Mouse (Mus musculus): ENCODE results near the gene Mrpl44. TPM values are rescaled to one million over a fixed set of nuclear protein-coding genes. Genes with fewer than 3 reads are reported as not detected.
A peak's percentile ranks its signal among the peaks of the same experiment; 100 is the strongest.

The Mrpl44 gene
- polyA plus RNA-seq, 1 experiment from 2014 or later: 47.3 TPM

DNA sequence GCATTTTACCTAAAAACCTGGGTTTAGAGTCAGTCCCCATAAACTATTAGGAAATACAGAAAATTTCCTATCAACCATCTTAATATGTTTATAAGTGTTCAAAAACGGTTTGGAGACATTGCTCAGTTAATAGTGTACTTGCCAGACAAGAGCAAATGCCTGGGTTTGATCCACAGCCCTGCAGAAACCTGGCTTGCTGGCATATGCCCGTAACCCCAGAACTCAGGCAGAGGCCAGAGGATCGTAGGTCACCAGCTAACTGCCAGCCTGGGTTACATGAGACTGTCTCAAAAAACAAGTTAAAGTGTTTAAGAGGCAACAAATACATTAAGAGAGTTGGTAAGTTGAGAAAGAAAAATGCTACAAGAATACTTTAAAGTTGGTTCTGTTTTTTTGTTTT, 20.9 kb upstream of the Mrpl44 start:
- Histone ChIP-seq H3K9me3 (peaks cover 4% of the 10 kb centered on the region; the same call in 1 of the 2 replicates), H3K27ac (replicated peaks) (no peak overlapping the region), H3K36me3 (peaks cover 15% of the 10 kb centered on the region), H3K4me2 (no peak overlapping the region), H3K4me3 (no peak overlapping the region), H3K4me1 (replicated peaks) (peaks cover 41% of the 10 kb centered on the region), H3K9ac (no peak overlapping the region), H3K27me3 (no peaks in the 10 kb centered on the region)
- WGBS: 84% methylated on average over 3 of the region's 3 CpGs
- ATAC-seq (ENCODE audit: low read depth): no peak

GRCm38 (mm10) chr1:79755376-79755775, 20.4 kb upstream of the Mrpl44 start:
- peaks cover 3% of the 10 kb centered on the region; the same call in 1 of the 2 replicates for H3K9me3 ChIP-seq
- WGBS: 74% methylated on average over 2 of the region's 2 CpGs

GRCm38 (mm10) chr1:79756417-79756816, 19.4 kb upstream of the Mrpl44 start:
- peaks cover 51% of the 10 kb centered on the region for H3K4me1 ChIP-seq (replicated peaks)
- no peak overlapping the region for H3K4me2 ChIP-seq
- ATAC-seq (ENCODE audit: low read depth): no peak
- H3K27me3 ChIP-seq: no peaks in the 10 kb centered on the region
- 91% methylated on average over 5 of the region's 5 CpGs for WGBS
- peaks cover 9% of the 10 kb centered on the region for H3K36me3 ChIP-seq
- no peak overlapping the region for H3K9ac ChIP-seq
- no peak overlapping the region for H3K27ac ChIP-seq (replicated peaks)
- no peaks in the 10 kb centered on the region; the same call in 1 of the 2 replicates for H3K9me3 ChIP-seq
- no peak overlapping the region for H3K4me3 ChIP-seq

More at GRCm38 (mm10) chr1:79755376-79755775, 20.4 kb upstream of the Mrpl44 start:
- Histone ChIP-seq H3K36me3 (peaks cover 13% of the 10 kb centered on the region), H3K9ac (no peak overlapping the region), H3K4me2 (no peak overlapping the region), H3K27me3 (no peaks in the 10 kb centered on the region), H3K4me1 (replicated peaks) (peaks cover 45% of the 10 kb centered on the region), H3K4me3 (no peak overlapping the region), H3K27ac (replicated peaks) (no peak overlapping the region)
- no peak for ATAC-seq (ENCODE audit: low read depth)

DNA sequence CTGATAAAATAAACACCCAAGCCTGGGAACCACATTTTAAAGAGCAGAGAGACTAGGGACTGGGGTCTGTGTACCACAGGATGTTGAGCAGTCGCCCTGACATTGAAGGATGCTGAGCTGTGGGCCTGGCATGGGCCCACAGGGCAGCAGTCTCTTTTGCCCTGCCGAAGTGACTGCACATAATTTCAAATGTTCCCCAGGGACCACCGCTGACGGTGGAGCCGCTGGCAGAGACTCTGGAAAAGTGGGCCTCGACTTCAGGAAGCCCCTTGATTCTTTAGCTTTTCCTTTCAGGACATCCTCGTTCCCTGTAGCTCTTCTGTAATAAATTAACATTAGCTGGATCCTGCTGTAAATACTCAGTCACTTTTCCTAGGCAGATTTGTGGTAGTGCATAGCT, 18.7 kb upstream of the Mrpl44 start:
- peaks cover 2% of the 10 kb centered on the region; the same call in 1 of the 2 replicates for H3K36me3 ChIP-seq
- no peaks in the 10 kb centered on the region for H3K27me3 ChIP-seq
- no peak overlapping the region for H3K9ac ChIP-seq
- H3K9me3 ChIP-seq: no peaks in the 10 kb centered on the region
- 34% methylated on average over 7 of the region's 7 CpGs for WGBS
- no peak for ATAC-seq (ENCODE audit: low read depth)
- H3K27ac ChIP-seq (replicated peaks): no peak overlapping the region
- H3K4me2 ChIP-seq: no peak overlapping the region
- H3K4me1 ChIP-seq (replicated peaks): peaks cover 54% of the 10 kb centered on the region
- H3K4me3 ChIP-seq: no peak overlapping the region

DNA sequence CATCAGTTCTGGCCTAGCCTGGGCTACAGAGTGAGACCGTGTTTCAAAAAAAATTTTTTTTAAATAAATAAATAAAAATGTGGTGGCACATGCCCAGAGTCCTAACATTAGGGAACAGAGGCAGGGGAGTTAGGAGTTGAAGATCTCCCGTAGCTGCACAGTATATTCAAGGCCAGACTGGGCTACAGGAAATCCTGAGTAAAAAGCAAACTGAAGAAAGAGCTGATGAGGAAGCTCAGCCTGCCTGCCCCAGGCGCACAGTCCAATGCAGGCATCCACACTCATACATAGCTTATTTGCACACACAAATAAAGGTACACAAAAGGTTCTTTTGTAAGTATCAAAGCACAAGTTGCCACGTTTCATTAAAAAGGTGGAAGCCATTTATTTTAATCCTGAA, 18.2 kb upstream of the Mrpl44 start:
- H3K4me2 ChIP-seq: no peak overlapping the region
- no peak overlapping the region for H3K4me3 ChIP-seq
- no peak overlapping the region for H3K27ac ChIP-seq (replicated peaks)
- no peaks in the 10 kb centered on the region for H3K27me3 ChIP-seq
- no peaks in the 10 kb centered on the region for H3K9me3 ChIP-seq
- H3K9ac ChIP-seq: no peak overlapping the region
- 79% methylated on average over 4 of the region's 4 CpGs for WGBS
- H3K36me3 ChIP-seq: no peaks in the 10 kb centered on the region
- peaks cover 58% of the 10 kb centered on the region for H3K4me1 ChIP-seq (replicated peaks)
- ATAC-seq (ENCODE audit: low read depth): no peak

GRCm38 (mm10) chr1:79759006-79759405, 16.8 kb upstream of the Mrpl44 start:
- ATAC-seq (ENCODE audit: low read depth): no peak
- Histone ChIP-seq H3K27ac (replicated peaks) (no peak overlapping the region; the same call in 1 of the 2 replicates), H3K9ac (peak overlapping the region; percentile 61), H3K4me2 (peak overlapping the region; percentile 93), H3K36me3 (no peaks in the 10 kb centered on the region), H3K4me3 (no peak overlapping the region), H3K9me3 (no peaks in the 10 kb centered on the region), H3K4me1 (replicated peaks) (peaks cover 60% of the 10 kb centered on the region), H3K27me3 (no peaks in the 10 kb centered on the region)
- WGBS: 18% methylated on average over 2 of the region's 2 CpGs

- H3K27ac ChIP-seq (replicated peaks): no peak overlapping the region
- H3K27me3 ChIP-seq: no peaks in the 10 kb centered on the region
- WGBS: 69% methylated on average over 5 of the region's 5 CpGs
- no peaks in the 10 kb centered on the region for H3K9me3 ChIP-seq
- H3K4me2 ChIP-seq: peak overlapping the region; percentile 93
- no peak for ATAC-seq (ENCODE audit: low read depth)
- peak overlapping the region; percentile 87 for H3K4me3 ChIP-seq
- no peaks in the 10 kb centered on the region for H3K36me3 ChIP-seq
- peak overlapping the region; percentile 61 for H3K9ac ChIP-seq
- H3K4me1 ChIP-seq (replicated peaks): peaks cover 60% of the 10 kb centered on the region
Observed at GRCm38 (mm10) chr1:79759436-79759972, 16.3 kb upstream of the Mrpl44 start.

DNA sequence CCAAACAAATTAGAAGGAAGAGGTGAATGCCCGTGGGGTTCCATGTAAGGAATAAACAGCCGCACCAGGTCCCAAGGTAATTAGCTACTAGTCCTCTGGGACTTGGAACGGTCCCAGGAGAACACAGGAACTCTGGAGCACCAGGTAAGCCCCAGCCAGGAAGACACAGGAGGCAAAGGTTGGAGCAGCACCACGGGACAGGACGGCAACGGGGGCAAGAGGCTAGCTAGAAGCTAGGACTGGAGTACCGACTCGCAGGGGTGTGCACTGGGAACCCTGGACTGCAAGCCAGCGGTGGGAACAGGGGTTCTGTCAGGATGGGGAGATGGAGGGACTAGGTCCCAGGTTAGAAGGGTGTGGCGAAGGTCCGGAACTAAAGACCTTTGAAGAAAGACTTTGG, 15.2 kb upstream of the Mrpl44 start:
- Histone ChIP-seq H3K9ac (peak overlapping the region; percentile 95), H3K27me3 (no peaks in the 10 kb centered on the region), H3K36me3 (no peaks in the 10 kb centered on the region), H3K27ac (replicated peaks) (no peak overlapping the region), H3K4me2 (peak overlapping the region; percentile 93), H3K9me3 (no peaks in the 10 kb centered on the region), H3K4me1 (replicated peaks) (peaks cover 60% of the 10 kb centered on the region), H3K4me3 (peak overlapping the region; percentile 87)
- peak; percentile 29 for ATAC-seq (ENCODE audit: low read depth)
- 8% methylated on average over 11 of the region's 11 CpGs for WGBS

GRCm38 (mm10) chr1:79761106-79761916, 14.5 kb upstream of the Mrpl44 start:
- Histone ChIP-seq H3K9ac (peak overlapping the region; percentile 95), H3K36me3 (no peaks in the 10 kb centered on the region), H3K4me2 (peak overlapping the region; percentile 93), H3K4me3 (peak overlapping the region; percentile 87), H3K27ac (replicated peaks) (peak overlapping the region; percentile 71), H3K9me3 (no peaks in the 10 kb centered on the region), H3K4me1 (replicated peaks) (peaks cover 55% of the 10 kb centered on the region), H3K27me3 (no peaks in the 10 kb centered on the region)
- ATAC-seq (ENCODE audit: low read depth): peak; percentile 97
- under 1% methylated on average over 63 of the region's 65 CpGs for WGBS

- 2% methylated on average over 6 of the region's 6 CpGs for WGBS
- Histone ChIP-seq H3K9me3 (no peaks in the 10 kb centered on the region), H3K27me3 (no peaks in the 10 kb centered on the region), H3K4me2 (peak overlapping the region; percentile 93), H3K4me3 (peak overlapping the region; percentile 87), H3K9ac (peak overlapping the region; percentile 95), H3K36me3 (no peaks in the 10 kb centered on the region), H3K4me1 (replicated peaks) (peaks cover 49% of the 10 kb centered on the region), H3K27ac (replicated peaks) (peak overlapping the region; percentile 39)
- peak; percentile 36 for ATAC-seq (ENCODE audit: low read depth)
Observed at GRCm38 (mm10) chr1:79761917-79762271, 13.9 kb upstream of the Mrpl44 start.

DNA sequence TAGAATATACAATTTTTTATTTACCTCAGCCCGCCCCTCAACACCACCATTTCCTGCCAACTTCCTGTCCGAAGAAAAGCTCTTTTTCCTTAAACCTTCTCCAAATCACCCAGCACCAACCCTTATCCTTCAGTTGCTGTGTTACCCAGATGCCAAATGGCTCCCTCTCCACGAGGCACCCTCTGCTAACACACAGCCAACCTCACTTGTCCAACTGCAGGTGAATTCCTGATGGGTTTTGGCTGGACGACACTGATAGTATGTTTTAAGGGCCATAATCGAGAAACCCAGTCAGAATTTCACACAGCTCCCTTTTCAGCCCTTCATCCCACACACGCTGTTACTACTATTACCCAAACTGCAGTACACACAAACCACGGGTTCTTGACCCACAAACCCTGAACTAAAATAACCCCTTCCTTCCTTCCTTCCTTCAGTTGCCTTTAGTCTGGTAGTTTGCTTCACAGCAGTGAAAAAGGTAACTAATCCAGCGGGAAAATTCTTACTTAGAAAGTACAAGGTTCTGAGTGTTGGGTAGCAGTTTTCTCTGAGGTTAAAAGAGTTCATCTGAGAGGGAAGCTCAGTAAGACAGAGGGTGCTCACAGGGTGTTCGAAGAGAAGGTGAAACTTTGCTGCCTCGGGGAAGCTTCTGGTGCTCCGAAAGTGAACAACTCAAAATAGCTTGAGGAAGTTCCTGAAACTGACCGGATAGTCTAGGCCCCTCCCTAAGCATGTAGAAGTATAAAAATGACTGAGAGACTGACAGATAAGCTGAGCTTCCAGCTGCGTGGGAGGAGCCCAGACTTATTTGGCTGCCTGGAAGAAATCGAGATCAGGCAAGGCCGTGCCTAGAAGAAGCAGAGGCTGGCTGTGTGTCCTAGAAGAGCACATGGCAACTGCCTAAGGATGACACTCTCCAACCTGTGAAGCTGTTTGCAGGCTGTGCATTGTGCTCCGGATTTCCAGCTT, 13.3 kb upstream of the Mrpl44 start:
- WGBS: 67% methylated on average over 16 of the region's 16 CpGs

DNA sequence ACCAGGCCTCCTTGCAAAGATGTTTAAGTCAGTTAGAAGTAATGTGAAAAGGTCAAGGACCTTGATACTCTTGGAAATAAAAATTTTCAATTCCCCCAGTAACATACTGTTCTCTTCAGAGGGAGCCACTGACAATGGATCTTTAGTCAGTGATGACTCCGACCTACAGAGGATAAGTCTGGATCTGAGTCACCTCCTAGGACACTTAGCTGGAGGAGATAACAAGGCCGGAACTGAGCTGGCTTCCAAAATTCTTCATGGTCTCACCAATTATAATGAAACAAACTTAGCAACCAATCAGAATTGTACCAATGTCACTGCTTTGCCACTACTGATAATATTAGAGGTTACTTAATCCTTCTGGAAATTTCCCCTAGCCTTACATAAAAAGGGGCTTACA, 11.8 kb upstream of the Mrpl44 start:
- Histone ChIP-seq H3K27ac (replicated peaks) (no peak overlapping the region), H3K4me1 (replicated peaks) (peaks cover 28% of the 10 kb centered on the region), H3K9me3 (no peaks in the 10 kb centered on the region), H3K4me2 (no peak overlapping the region), H3K27me3 (no peaks in the 10 kb centered on the region), H3K9ac (no peak overlapping the region), H3K4me3 (no peak overlapping the region), H3K36me3 (no peaks in the 10 kb centered on the region)
- 94% methylated on average over 2 of the region's 2 CpGs for WGBS
- no peak for ATAC-seq (ENCODE audit: low read depth)

More for the DNA sequence above, 13.3 kb upstream of the Mrpl44 start:
- Histone ChIP-seq H3K9ac (peak overlapping the region; percentile 95), H3K27ac (replicated peaks) (peak overlapping the region; percentile 39; the same call in 1 of the 2 replicates), H3K9me3 (no peaks in the 10 kb centered on the region), H3K4me2 (peak overlapping the region; percentile 93), H3K4me1 (replicated peaks) (peaks cover 43% of the 10 kb centered on the region), H3K4me3 (peak overlapping the region; percentile 87), H3K36me3 (no peaks in the 10 kb centered on the region), H3K27me3 (no peaks in the 10 kb centered on the region)
- no peak; the same call in 1 of the 2 replicates for ATAC-seq (ENCODE audit: low read depth)
